Comparison of ENCODE assay signal across 1 mouse cellular context in the genomic region with DNA sequence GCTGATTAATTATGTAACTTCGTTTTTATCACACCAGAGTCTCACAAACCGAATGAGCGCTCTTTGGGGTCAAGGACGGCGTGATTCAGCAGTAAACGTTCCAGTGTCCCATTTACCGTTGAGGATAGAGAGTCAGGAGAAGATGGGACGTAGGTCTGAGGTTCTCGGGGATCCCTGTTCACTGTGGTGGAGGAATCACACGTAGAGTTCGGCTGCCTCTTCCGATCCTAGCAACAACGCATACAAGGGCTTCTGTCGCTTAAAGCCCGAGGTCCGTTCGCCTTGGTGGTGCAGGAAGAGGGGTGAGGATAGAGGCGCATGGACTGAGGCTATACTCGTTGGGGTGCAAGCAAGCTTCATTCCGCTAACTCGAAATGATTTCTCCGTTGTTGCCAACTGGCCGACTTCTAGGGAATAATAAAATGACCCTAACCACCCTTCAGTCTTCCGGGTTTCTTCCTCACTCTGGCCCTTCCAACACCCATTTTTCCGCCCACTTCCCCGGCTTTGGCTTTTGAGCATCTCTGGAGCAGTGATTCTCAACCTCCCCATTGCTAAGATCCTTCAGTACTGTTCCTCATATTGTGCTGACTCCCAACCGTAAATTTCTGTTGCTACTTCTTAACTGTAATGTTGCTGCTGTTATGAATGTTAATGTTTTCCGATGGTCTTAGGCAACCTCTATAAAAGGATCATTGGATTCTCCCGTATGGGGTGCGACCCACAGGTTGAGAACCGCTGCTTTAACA.
TF ChIP-seq lines count a peak whose summit lies in the region.

No protein-coding gene starts in this region.

TF ChIP-seq in C2C12, 6 proteins besides CTCF, POLR2A, EP300 and RAD21:
- TF ChIP-seq CEBPB (IDR thresholded peaks at IDR 0.05; ENCODE audit: low read depth): no peak
- TF ChIP-seq MYOD1 (IDR thresholded peaks at IDR 0.05; ENCODE audit: control insufficient read depth, insufficient read length, low read depth): no peak
- TF ChIP-seq USF1 (IDR thresholded peaks at IDR 0.05; ENCODE audit: low read depth): no peak
- no peak for TF ChIP-seq FOSL1 (IDR thresholded peaks at IDR 0.05; ENCODE audit: insufficient read depth, low read length, poor library complexity, severe bottlenecking)
- TF ChIP-seq MAX (IDR thresholded peaks at IDR 0.05): no peak
- no peak for TF ChIP-seq MYOG (IDR thresholded peaks at IDR 0.05; ENCODE audit: control insufficient read depth, extremely low read depth, insufficient read length)
TF ChIP-seq in C2C12: peak in this region for 0.
